Mouse (Mus musculus) forebrain, embryonic 12.5 days (tissue): Measurements from ENCODE around the gene Rpa1. TPM values are rescaled to one million over a fixed set of nuclear protein-coding genes. Genes with fewer than 3 reads are reported as not detected.

ENCODE experiments used
- ATAC-seq: fragments of 200-750 bp; cut with Nextera tagmentation; 2 replicates; pipeline ENCODE4 v1.8.0; 2017; ENCODE audit warnings: moderate TSS enrichment; ENCODE audit not compliant: low FRiP score
- H3K27ac ChIP-seq: fragments of 300-500 bp; sonication (generic); 2 replicates; pipeline ENCODE4 v1.5.1; 2016; ENCODE audit warnings: mild to moderate bottlenecking
- H3K27me3 ChIP-seq: fragments of 300-500 bp; sonication (generic); 2 replicates; pipeline ENCODE4 v1.6.1; 2016; ENCODE audit warnings: mild to moderate bottlenecking
- H3K36me3 ChIP-seq: fragments of 300-500 bp; sonication (generic); replicated peaks from 2 replicates; pipeline ENCODE4 v1.6.1; 2016; ENCODE audit warnings: mild to moderate bottlenecking
- H3K4me1 ChIP-seq: fragments of 300-500 bp; sonication (generic); 2 replicates; pipeline ENCODE4 v1.6.1; 2016
- H3K4me2 ChIP-seq: fragments of 300-500 bp; sonication (generic); 2 replicates; pipeline ENCODE4 v1.6.1; 2016; ENCODE audit warnings: mild to moderate bottlenecking, moderate library complexity
- H3K4me3 ChIP-seq: fragments of 300-500 bp; sonication (generic); replicated peaks from 2 replicates; pipeline ENCODE4 v1.5.1; 2016; ENCODE audit warnings: mild to moderate bottlenecking
- H3K9ac ChIP-seq: fragments of 300-500 bp; sonication (generic); 2 replicates; pipeline ENCODE4 v1.6.1; 2016; ENCODE audit warnings: mild to moderate bottlenecking
- H3K9me3 ChIP-seq: fragments of 300-500 bp; sonication (generic); 2 replicates; pipeline ENCODE4 v1.6.1; 2016
- WGBS: fragments of 180-500 bp; shearing (Covaris S2); methylation state at CpG from one replicate; pipeline ENCODE4 v1.1.7; 2016; 5-methylcytosine and 5-hydroxymethylcytosine counted together
- microRNA-seq: library from miRNA; unstranded; fragments of <30 nt; microRNA quantifications from one replicate; pipeline ENCODE4, GENCODE M21; 2017
- polyA plus RNA-seq: library from polyadenylated mRNA; unstranded; fragments of >200 nt; fragmentation: Nextera tagmentation; extraction: Ambion mirVana; gene quantifications from 2 replicates; pipeline ENCODE4 v1.2.1, GENCODE M21; 2016

The Rpa1 gene
- polyA plus RNA-seq, 1 experiment from 2014 or later = 140 TPM

DNA sequence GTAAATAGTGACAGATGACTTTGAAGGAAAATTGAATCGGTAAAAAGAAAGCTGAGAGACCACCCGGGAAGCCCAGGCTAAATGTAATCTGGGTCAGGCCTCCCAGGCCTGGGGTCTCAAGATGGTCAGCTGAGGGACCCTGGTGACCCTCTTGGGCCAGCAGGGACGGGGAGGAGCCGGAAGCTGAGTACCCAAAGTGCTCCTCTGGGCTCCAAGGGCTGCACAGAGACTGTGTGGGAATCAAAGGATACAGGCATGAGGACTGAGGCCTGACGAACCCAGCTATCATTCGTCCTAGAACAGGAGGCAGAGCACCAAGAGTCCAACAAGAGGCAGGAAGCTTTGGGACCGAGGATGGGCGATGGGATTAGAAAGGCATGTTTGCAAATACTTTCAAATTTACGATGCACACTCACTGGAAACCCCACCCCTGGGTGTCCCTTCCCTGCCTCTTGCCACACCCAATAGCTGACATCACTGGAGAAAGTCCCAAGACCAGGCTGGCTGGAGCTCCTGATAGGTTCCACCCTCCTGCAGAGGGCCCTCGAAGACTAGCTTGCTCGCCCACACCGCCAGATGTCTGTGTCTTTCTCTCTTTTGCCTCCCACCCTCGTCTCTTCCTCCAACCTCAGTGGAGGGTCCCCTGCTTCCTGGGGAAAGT lies 93.7 kb downstream of the Rpa1 start:
- Histone ChIP-seq H3K36me3 (no peaks in the 10 kb centered on the region), H3K4me2 (no peak overlapping the region), H3K27ac (no peak overlapping the region), H3K4me3 (no peak overlapping the region), H3K27me3 (peaks cover 8% of the 10 kb centered on the region), H3K9ac (no peak overlapping the region), H3K4me1 (peaks cover 3% of the 10 kb centered on the region; the same call in 1 of the 2 replicates), H3K9me3 (no peaks in the 10 kb centered on the region)
- ATAC-seq = no peak
- WGBS = 75% methylated on average over 13 of the region's 13 CpGs

GRCm38 (mm10) chr11:75251557-75252070 lies 96.5 kb downstream of the Rpa1 start:
- no peak overlapping the region for H3K27ac ChIP-seq

DNA sequence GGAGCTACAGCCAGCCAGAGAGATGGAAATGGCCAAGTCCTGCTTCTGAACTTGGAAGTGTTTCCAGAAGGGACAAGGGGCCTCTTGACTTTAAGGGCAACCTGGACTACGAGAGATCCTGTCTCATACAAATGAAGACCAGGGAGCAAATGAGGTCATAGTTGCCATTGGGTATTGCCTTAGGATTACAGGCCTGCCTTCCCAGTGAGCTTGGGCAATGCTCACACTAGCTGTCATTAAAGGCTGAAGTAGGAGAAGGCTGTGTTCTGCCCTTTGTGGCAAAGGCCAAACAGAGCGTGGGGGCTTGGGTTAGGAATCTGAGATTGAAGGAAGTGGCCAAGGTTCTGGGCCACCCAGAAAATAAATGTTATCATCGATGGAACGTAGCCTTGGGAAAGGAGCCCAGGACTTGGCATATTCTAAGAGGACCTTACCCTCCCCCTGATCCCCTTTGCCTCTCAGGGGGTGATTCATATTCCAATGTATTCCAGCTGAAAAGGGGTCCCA lies 97.1 kb downstream of the Rpa1 start:
- ATAC-seq = no peak

More at GRCm38 (mm10) chr11:75251557-75252070, 96.5 kb downstream of the Rpa1 start:
- no peak for ATAC-seq
- Histone ChIP-seq H3K4me2 (no peak overlapping the region), H3K4me3 (no peak overlapping the region), H3K9me3 (no peaks in the 10 kb centered on the region), H3K27me3 (peaks cover 4% of the 10 kb centered on the region; the same call in 1 of the 2 replicates), H3K4me1 (peaks cover 3% of the 10 kb centered on the region; the same call in 1 of the 2 replicates), H3K36me3 (no peaks in the 10 kb centered on the region), H3K9ac (no peak overlapping the region)
- 50% methylated on average over 7 of the region's 7 CpGs for WGBS

DNA sequence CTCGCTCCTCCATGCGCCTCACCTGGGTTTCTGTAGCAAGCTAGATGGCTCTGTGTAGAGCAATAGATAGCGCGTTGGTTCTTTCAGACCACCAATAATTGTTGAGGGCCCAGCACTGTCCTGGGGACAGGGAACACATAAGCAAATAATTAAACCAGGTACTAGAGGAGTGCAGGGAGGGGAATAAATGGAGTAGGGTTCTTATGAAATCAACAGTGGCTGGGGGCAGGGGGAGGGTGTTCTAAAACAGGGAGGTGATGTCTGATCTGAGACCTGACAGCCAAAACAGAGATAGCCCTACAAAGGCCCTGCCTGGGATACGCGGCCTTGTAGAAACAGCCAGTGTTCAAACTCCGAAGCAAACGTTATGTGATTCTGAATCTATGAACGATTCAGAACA lies 98.5 kb downstream of the Rpa1 start:
- H3K36me3 ChIP-seq = no peaks in the 10 kb centered on the region
- no peak overlapping the region for H3K4me2 ChIP-seq
- no peak overlapping the region for H3K4me3 ChIP-seq
- WGBS = 93% methylated on average over 9 of the region's 9 CpGs
- H3K4me1 ChIP-seq = peaks cover 15% of the 10 kb centered on the region
- ATAC-seq = no peak
- no peak overlapping the region for H3K27ac ChIP-seq
- no peak overlapping the region for H3K9ac ChIP-seq
- no peaks in the 10 kb centered on the region for H3K9me3 ChIP-seq
- peaks cover 4% of the 10 kb centered on the region; the same call in 1 of the 2 replicates for H3K27me3 ChIP-seq

More for the DNA sequence above, 97.1 kb downstream of the Rpa1 start:
- Histone ChIP-seq H3K4me2 (no peak overlapping the region), H3K9me3 (no peaks in the 10 kb centered on the region), H3K27ac (no peak overlapping the region), H3K36me3 (no peaks in the 10 kb centered on the region), H3K4me1 (peaks cover 4% of the 10 kb centered on the region; the same call in 1 of the 2 replicates), H3K9ac (no peak overlapping the region), H3K27me3 (peaks cover 4% of the 10 kb centered on the region; the same call in 1 of the 2 replicates), H3K4me3 (no peak overlapping the region)
- WGBS = 84% methylated on average over 4 of the region's 4 CpGs

Small RNAs within 50 kb of the gene (microRNA-seq; reads per million reads assigned to microRNA genes)
- gene Gm47300 = not detected

Other genes with a start within 250 kb of the Rpa1 start
- gene Hic1, start 178.8 kb downstream of the Rpa1 start, polyA plus RNA-seq = 3.2 and 4.4 TPM in 2 replicates
- 24.3 and 25.3 TPM in 2 replicates for gene Ovca2, start 169.5 kb downstream of the Rpa1 start, polyA plus RNA-seq
- 15.7 and 16.6 TPM in 2 replicates for gene Dph1, start 157.1 kb downstream of the Rpa1 start, polyA plus RNA-seq
- gene Rtn4rl1, start 154.5 kb downstream of the Rpa1 start, polyA plus RNA-seq = 1.7 and 1.8 TPM in 2 replicates
- gene Smyd4, start 109 bp upstream of the Rpa1 start, polyA plus RNA-seq = 20.0 and 21.0 TPM in 2 replicates
- 35.8 and 44.7 TPM in 2 replicates for gene Serpinf1, start 74.4 kb upstream of the Rpa1 start, polyA plus RNA-seq
- gene Serpinf2, start 91.3 kb upstream of the Rpa1 start, polyA plus RNA-seq = not detected in 2 replicates
- 7.2 and 8.7 TPM in 2 replicates for gene Wdr81, start 106.4 kb upstream of the Rpa1 start, polyA plus RNA-seq
- gene Tlcd2, start 113.4 kb upstream of the Rpa1 start, polyA plus RNA-seq = 4.9 and 7.1 TPM in 2 replicates
- gene Prpf8, start 138.5 kb upstream of the Rpa1 start, polyA plus RNA-seq = 87.9 and 92.6 TPM in 2 replicates
- gene Rilp, start 161.8 kb upstream of the Rpa1 start, polyA plus RNA-seq = 0.22 and 0.34 TPM in 2 replicates
- 3.0 and 3.9 TPM in 2 replicates for gene Scarf1, start 165.2 kb upstream of the Rpa1 start, polyA plus RNA-seq
- 11.4 TPM in 2 replicates for gene Slc43a2, start 183.4 kb upstream of the Rpa1 start, polyA plus RNA-seq
- 95.5 and 96.1 TPM in 2 replicates for gene Pitpna, start 239.8 kb upstream of the Rpa1 start, polyA plus RNA-seq